Mouse (Mus musculus) 416B (cell line): ENCODE measurements around the gene Wnt5a.

Experiments used
- DNase-seq: peaks from one replicate; pipeline ENCODE4 v3.0.0; 2011; ENCODE audit warnings: low read depth

The Wnt5a gene

GRCm38 (mm10) chr14:28509441-28510340 is 5.1 kb downstream of the Wnt5a start:
- no peak for DNase-seq

- no peak for DNase-seq
Measured at GRCm38 (mm10) chr14:28510341-28511028, 5.9 kb downstream of the Wnt5a start.

- no peak for DNase-seq
Measured at GRCm38 (mm10) chr14:28511029-28511651, 6.6 kb downstream of the Wnt5a start.

GRCm38 (mm10) chr14:28512805-28513590 is 8.4 kb downstream of the Wnt5a start:
- no peak for DNase-seq

GRCm38 (mm10) chr14:28514171-28514570 is 9.6 kb downstream of the Wnt5a start:
- no peak for DNase-seq

- DNase-seq, result no peak
Measured at GRCm38 (mm10) chr14:28515331-28515730, 10.8 kb downstream of the Wnt5a start.

GRCm38 (mm10) chr14:28517631-28518560 is 13.3 kb downstream of the Wnt5a start:
- DNase-seq, result no peak

GRCm38 (mm10) chr14:28521106-28521505 is 16.6 kb downstream of the Wnt5a start:
- no peak for DNase-seq

GRCm38 (mm10) chr14:28522611-28523010 is 18.1 kb downstream of the Wnt5a start:
- no peak for DNase-seq

- DNase-seq, result no peak
Measured at GRCm38 (mm10) chr14:28525566-28525965, 21.0 kb downstream of the Wnt5a start.

GRCm38 (mm10) chr14:28528151-28528685 is 23.7 kb downstream of the Wnt5a start:
- DNase-seq, result no peak

GRCm38 (mm10) chr14:28531531-28531930 is 27.0 kb downstream of the Wnt5a start:
- no peak for DNase-seq

- DNase-seq, result no peak
Measured at GRCm38 (mm10) chr14:28532943-28533342, 28.4 kb downstream of the Wnt5a start.

GRCm38 (mm10) chr14:28533876-28534275 is 29.3 kb downstream of the Wnt5a start:
- DNase-seq, result no peak

- no peak for DNase-seq
Measured at GRCm38 (mm10) chr14:28535814-28536213, 31.3 kb downstream of the Wnt5a start.

GRCm38 (mm10) chr14:28539577-28539976 is 35.0 kb downstream of the Wnt5a start:
- DNase-seq, result no peak

- no peak for DNase-seq
Measured at GRCm38 (mm10) chr14:28542117-28542741, 37.7 kb downstream of the Wnt5a start.

- no peak for DNase-seq
Measured at GRCm38 (mm10) chr14:28561861-28562260, 57.3 kb downstream of the Wnt5a start.
